11 mouse cellular contexts compared by ENCODE assay signal in the genomic region with DNA sequence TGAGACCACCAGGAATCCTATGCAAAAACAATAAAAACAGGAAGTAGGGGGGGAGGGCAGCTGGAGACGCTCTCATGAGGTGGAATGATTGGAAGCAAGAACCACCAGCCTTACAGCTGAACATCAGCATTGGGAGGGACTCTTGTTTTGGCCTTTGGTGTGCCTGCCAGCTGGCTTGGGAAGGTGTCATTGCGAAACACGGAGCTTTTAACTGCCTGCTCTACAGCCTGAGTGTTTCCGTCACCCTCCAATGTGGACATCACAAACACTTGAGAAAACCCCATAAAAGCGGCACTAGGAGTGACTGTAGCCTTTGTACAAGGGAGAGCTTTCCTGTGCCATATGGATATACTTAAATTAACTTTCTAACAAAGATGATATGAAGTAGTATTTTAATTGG. TPM values are rescaled to one million over a fixed set of nuclear protein-coding genes. Genes with fewer than 3 reads are reported as not detected.
DNase-seq lines count a peak whose midpoint lies in the region; ATAC-seq lines count a peak whose summit lies in the region.
"Had no signal": no experiment of that assay in that cellular context is flagged by ENCODE, and none has a peak within 500 bp of the region (broad histone marks: within the 10 kb centered on the region; RNA-seq: fewer than 3 reads in every experiment).

No protein-coding gene starts in this region.

- H3K4me2 ChIP-seq in kidney, embryonic 15.5 days: no peak overlapping the region
- H3K4me2 ChIP-seq: forebrain, embryonic 12.5 days had no signal

- peaks cover 36% of the 10 kb centered on the region for H3K4me1 ChIP-seq in kidney, embryonic 15.5 days
- H3K4me1 ChIP-seq: forebrain, embryonic 12.5 days had no signal

- no peak overlapping the region for H3K27ac ChIP-seq in kidney, embryonic 15.5 days
- H3K27ac ChIP-seq: forebrain, embryonic 12.5 days had no signal

- H3K27me3 ChIP-seq in kidney, embryonic 15.5 days: no peaks in the 10 kb centered on the region

- no peaks in the 10 kb centered on the region for H3K36me3 ChIP-seq in kidney, embryonic 15.5 days
- H3K36me3 ChIP-seq: forebrain, embryonic 12.5 days had no signal

- no peaks in the 10 kb centered on the region for H3K9me3 ChIP-seq in kidney, embryonic 15.5 days (replicated peaks)
- H3K9me3 ChIP-seq: forebrain, embryonic 12.5 days had no signal

- ATAC-seq in kidney, embryonic 15.5 days (replicated peaks; ENCODE audit: low FRiP score): no peak

- no peak overlapping the region for H3K4me3 ChIP-seq in kidney, embryonic 15.5 days (replicated peaks)
- H3K4me3 ChIP-seq: forebrain, embryonic 12.5 days had no signal

- 50% methylated on average over 5 of the region's 5 CpGs for WGBS in kidney, embryonic 15.5 days

- peak; percentile 48 for DNase-seq in kidney, adult 11 months
- peak; percentile 59 for DNase-seq in fibroblast of lung, adult 2 months (ENCODE audit: low read depth)
- peak; percentile 55 to 66 for DNase-seq in kidney, postnatal 25 days
- DNase-seq in ovary, postnatal 36 days (ENCODE audit: low spot score): peak; percentile 49
- DNase-seq in frontal cortex, adult 2 months (ENCODE audit: extremely low spot score in 1 of 2, low spot score in 1 of 2): no peak
- no peak for DNase-seq in left cerebral cortex, adult 8-10 months (ENCODE audit: low spot score in 2 of 2)
- DNase-seq in spleen, postnatal 10 days (ENCODE audit: low spot score in 2 of 2): no peak
- DNase-seq: cerebellum, postnatal 25 days; thymus, postnatal 25 days had no signal

- no peak overlapping the region for H3K9ac ChIP-seq in kidney, embryonic 15.5 days
- H3K9ac ChIP-seq: forebrain, embryonic 12.5 days had no signal

RNA-seq across cellular contexts. Expression of gene Il33, which starts 5.4 kb away (rescaled TPM):
- polyA plus RNA-seq in kidney, embryonic 15.5 days (2015; fragmentation: Nextera tagmentation; extraction: Ambion mirVana): 41.7 and 45.2 TPM in 2 replicates
- polyA plus RNA-seq in frontal cortex, adult 2 months (2012; rRNA removed): 21.5 and 21.7 TPM in 2 replicates
- 100 to 1,000 TPM in 3 of 4 experiments, 10 to 100 TPM in 1; 97.9 to 105 (median 103) TPM for total RNA-seq in left cerebral cortex, adult 8-10 months (2022)

Comparison
In these comparisons a context has a peak if more than half of its experiments do, and no peak if none do; other contexts are left out.
1. DNase-seq: peak in kidney, adult 11 months (single experiment), fibroblast of lung, adult 2 months (single experiment), kidney, postnatal 25 days (2 of 2) and ovary, postnatal 36 days (single experiment); none in frontal cortex, adult 2 months (0 of 2), left cerebral cortex, adult 8-10 months (0 of 2) and spleen, postnatal 10 days (0 of 2).